Mouse (Mus musculus): ENCODE results near the gene Sfxn2. TPM values are rescaled to one million over a fixed set of nuclear protein-coding genes. Genes with fewer than 3 reads are reported as not detected.
A peak's percentile ranks its signal among the peaks of the same experiment; 100 is the strongest.

Gene Sfxn2
- total RNA-seq, 4 experiments from 2014 or later, result 7.3 to 9.2 (median 7.5) TPM

DNA sequence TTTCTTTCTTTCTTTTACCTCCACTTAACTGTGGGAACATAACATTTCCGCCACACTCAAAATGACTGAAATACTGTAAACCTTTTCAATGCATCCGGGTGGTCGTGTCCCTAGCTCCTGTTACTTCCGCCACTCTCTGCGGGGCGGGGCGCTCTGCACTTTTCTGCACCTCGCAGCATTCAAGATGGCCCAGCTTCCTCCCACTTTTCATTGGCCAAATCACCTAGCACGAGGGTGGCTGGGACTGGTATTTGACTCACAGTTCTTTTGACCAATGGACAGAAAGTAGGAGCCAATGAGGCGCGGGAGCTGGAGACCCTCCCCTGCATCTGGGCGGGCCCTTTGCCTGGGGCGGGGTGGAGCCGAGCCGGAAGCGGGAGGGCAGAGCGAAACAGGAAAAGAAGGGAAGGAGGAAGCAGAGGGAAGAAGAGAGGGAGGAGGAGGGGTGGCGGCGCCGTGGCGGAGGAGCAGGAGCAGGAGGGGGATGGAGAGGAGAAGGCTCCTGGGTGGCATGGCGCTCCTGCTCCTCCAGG, 25.6 kb downstream of the Sfxn2 start, which contains the start of gene Wbp1l:
Wbp1l (plus strand) TSS at position 365 of the 533 bp plus-strand sequence.
- DNase-seq (ENCODE audit: low spot score in 2 of 2), result peak; percentile 98 to 99

DNA sequence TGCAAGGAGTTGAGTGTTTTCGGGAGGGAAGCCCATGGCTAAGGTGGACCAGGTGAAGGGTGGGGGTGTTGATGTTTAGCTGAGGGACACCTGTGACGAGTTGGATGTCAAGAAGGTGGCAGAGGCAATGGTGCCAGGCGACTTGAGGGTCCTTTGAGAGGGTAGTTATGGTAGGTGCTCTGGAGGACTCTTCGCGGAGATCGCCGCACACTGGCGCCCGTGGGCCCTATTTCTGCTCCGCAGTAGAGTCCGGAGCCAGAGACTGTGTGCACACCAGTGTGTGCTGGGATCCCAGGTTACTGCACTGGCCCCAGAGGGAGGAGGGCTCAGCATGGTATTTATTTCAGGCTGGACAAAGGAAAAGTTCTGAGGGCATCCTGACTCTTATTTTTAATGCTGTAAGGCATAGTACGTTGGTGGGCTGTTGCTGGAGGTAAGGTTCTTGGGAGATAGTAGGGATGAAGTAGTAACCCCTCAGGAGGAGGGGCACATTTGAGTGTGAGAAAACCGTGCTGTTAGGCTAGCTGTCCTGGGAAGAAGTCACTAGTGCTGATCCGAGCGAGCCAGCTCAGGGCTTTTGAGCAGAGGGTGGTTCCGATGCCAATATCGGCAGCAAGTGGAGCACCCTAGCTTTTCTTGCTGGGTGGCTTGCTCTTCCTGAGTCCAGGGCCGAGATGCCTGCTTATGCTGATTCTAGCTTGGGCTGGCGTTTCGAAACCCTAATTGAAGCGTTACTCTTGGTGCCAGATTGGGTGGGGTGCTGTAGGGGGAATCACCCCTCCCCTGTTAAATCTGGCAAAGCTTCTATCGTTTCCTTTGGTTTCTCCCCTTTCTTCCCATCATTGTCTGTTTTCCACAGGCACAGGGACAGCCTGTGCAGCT, 26.5 kb downstream of the Sfxn2 start:
- peak in 1 of 2 experiments; percentile 17 for DNase-seq (ENCODE audit: low spot score in 2 of 2)

DNA sequence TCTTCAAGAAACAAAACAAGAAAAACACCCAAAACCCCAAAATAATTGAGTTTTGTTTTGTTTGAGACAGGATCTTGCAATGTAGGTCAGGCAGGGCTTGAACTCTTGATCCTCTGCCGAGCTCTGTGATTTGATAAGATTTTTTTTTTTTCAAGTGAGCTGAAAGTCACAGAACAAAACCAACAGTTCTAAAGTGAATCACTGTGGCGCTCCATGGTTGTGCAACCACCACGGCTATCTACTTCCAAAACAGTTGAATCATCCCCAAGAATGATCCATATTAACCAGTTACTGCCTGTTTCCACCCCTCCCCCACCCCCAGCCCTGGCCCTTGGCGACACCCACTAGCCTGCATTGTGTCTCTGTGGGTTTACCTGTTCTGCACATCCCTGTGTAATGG, 27.2 kb downstream of the Sfxn2 start:
- no peak for DNase-seq (ENCODE audit: low spot score in 2 of 2)

DNA sequence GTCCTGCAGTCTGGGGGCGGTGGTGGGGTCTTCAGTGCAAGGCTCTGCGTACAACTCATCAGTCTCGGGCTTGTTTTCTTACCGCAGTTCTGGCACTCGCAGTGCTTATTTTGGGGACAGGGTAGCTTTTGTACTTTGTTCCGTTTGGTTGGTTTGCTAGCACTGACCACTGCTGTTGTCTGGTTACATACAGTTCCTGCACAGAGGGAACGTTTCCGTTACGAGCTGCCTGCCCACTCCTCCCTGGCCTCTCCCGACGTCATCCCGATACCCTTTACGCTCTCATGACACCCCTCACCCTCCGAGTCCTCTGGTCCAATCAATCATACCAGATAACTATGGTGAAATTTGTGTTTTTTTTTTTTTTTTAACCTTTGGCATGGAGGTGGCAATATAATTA, 28.3 kb downstream of the Sfxn2 start:
- DNase-seq (ENCODE audit: low spot score in 2 of 2), result no peak

DNA sequence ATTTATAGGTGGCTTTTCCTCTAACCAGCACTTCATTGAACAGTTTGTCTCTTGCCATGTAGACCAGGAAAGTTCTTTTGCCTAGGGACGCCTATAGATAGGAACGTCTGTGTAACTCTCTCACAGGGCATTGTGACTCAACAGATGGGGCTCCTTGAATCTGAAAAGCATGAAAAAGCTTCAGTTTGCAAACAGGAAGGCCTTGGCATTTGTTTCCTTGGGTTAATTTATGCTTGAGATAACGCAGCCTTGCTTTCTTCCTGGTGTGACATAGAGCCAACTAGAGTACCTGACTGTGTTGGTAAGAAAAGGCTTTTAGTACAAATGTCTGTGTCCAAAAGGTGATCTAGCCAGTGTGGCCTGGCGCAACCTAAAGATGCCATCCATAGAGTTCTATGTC, 29.2 kb downstream of the Sfxn2 start:
- DNase-seq (ENCODE audit: low spot score in 2 of 2), result no peak

DNA sequence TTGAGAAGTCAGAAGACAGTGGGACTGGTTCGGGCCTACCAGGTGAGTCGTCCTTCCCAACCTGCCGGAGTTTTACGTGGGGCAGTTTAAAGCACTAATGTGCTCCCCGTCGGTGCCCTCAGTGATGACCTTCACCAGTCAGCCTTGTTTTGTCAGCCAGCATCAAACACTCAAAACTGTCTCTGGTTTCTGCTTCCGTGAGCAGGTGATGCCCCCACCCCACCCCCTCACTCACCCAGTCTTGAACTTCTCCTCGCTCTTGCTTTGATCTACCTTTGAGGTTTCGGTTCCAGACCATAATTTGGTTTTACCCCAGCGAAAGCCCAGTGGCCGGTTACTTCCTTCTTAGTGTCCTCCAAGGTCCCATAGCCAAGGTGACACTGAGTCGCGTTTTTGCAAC, 33.6 kb downstream of the Sfxn2 start:
- no peak for DNase-seq (ENCODE audit: low spot score in 2 of 2)

DNA sequence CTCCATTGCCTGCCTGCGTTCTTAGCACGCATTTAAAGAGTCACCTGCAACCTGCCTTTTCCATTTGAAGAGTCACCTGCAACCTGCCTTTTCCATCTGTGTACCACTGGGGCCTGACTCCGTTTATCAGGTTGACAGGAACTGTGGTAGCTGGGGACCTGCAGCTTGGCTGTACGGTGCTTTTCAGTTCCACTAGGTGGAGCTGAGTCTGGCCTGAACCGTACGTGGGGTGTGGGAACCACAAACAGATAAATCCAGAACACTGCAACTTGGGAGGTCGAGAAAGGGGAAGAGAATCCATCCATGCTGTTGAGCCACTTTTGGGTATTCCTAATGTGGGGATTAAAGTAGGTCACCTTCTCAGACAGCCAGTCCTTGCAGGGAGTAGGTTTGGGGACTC, 34.3 kb downstream of the Sfxn2 start:
- no peak for DNase-seq (ENCODE audit: low spot score in 2 of 2)

DNA sequence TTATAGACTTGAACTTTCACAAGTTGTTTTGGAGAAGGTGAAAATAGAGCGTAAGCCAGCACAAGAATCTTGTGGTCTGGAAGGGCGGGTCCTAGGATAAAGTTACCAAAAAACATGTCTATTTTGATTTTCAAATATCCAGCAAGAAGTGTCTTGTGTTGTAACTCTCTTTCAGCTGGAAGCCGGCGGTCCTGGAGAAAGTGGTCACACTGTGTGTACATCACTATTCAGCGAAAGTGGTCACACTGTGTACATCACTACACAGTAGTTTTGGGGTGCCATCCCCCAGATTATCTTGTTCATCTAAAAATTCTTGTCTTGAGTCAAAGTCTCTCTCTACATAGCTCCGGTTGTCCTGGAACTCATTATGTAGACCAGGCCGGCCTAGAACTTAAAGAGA, 35.0 kb downstream of the Sfxn2 start:
- DNase-seq (ENCODE audit: low spot score in 2 of 2), result no peak

DNA sequence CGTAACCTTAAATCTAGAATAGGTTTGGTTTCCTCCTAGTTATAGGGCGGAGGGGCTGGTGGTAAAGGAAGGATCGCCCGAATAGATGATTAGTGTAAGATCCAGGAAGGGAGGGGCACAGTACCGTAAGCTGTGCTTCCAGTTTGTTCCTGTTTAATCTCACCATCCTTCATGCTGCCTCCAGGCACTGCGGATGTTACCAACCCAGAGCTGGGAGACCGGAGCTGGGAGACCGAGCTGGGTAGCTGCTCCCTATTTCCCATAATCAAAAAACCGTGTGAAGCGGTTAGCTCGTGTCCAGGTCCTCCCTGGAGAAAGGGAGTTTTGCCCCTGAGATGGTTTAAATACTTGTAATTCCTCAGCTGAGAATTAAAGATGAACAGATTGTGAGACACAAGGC, 43.2 kb downstream of the Sfxn2 start:
- DNase-seq (ENCODE audit: low spot score in 2 of 2), result no peak

DNA sequence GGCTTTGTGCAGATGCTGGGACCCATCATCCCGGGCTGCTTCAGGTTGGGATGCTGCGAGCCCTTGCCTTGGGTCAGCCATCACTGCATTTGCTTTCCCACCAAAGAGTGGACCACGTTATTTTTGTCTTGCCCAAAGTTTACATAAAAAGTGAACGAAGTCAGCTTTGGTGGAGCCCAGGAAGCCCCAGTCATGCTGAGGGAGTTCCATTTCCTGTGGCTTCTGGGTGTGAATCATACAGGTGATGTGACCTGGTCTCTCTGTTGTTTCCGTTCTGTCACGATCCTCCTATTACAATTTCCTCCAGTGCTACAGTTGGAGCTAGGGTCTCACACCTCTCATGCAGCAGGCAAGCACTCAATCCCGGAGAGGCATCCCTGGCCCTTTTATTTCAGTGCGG, 44.2 kb downstream of the Sfxn2 start:
- no peak for DNase-seq (ENCODE audit: low spot score in 2 of 2)

DNA sequence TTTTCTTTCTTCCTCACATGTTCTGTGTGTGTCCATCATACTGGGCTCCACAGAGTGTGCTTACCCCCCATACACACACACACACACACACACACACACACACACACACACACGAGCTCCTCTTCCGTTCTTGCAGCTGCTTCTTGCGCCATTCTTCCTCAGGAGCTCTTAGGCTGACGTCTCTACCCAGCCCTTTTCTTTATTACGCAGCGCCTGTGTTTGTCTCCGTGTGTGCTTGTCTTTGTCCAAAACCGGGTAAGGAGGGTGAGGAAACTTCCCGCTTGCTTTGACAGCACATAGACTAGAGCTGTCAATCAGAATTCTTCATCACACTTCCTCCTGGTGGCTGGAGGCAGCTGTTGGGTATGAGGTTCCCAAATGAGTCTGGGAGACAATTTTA, 45.2 kb downstream of the Sfxn2 start:
- no peak for DNase-seq (ENCODE audit: low spot score in 2 of 2)

DNA sequence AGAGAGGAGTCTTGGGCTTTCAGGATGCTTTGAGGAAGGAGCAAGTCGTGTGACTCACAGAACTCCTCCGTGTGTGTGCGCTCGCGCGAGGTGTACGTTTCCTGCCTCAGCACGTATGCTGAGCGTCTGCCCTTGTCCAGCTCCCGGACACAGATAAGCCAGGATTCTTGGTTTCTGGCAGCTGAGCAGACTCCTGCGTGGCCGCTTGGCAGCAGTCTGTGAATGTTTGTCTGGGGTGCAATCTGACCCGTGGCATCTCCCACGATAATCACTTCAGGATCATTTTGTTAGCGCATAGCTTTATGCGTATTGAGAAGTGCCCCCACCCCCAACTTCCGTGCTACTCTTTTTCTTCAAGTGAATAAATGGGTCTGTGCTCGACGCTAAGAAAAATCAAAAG, 45.8 kb downstream of the Sfxn2 start:
- DNase-seq (ENCODE audit: low spot score in 2 of 2), result no peak

DNA sequence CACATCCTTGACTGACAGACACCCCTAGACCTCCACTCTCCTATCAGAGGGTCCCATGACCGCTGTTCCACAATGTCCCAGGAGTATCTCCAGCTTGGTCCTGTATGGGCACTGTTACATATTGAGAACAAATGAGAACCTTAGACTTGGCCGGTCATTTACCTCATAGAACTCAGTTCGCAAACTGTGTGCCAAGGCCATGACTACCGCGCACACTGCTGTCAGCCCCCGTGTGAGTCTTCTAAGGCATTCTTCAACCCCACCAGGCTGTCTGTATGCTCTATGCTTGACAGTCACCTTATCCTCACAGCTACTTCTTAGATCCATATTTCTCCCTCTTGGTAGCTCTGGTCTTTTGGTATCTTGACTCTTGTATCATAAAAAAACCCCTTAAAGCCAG, 46.4 kb downstream of the Sfxn2 start:
- DNase-seq (ENCODE audit: low spot score in 2 of 2), result no peak

DNA sequence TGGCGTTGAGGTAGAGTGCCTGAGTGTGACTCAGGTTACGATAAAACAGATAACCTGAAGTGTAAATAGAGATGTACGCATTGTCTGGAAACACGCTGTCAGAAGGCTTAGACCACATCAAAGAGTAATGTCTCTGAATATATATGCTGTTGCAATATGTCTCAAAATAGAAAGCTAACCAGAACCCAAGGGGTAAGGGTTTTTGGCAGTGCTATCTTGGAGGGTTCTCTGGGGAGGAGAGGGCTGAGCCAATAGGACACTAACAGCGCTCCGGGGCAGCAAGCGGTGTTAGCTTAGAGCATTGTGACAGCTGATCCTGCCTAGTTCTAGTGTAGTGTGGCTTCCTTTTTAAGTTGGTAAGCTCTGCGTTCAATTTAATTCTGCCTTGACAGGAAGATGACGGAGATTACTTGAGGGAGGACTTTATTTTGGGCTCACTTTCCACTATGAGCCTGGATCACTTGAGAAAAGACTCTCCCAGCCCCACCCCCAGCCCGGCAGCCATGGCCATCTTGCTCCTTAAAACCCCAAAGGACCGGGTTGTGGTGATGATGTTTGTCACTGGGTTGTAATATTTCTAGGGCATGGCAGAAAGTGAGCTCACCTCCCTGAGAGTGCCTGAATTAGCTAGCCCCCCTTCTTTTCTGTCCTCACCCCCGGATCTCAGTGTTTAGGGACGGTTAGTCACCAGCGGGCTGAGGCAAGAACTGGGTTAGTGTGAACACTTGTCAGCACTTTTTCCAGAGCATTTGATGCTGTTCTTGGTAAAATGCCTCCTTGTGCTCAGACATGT, 47.0 kb downstream of the Sfxn2 start:
- no peak for DNase-seq (ENCODE audit: low spot score in 2 of 2)

DNA sequence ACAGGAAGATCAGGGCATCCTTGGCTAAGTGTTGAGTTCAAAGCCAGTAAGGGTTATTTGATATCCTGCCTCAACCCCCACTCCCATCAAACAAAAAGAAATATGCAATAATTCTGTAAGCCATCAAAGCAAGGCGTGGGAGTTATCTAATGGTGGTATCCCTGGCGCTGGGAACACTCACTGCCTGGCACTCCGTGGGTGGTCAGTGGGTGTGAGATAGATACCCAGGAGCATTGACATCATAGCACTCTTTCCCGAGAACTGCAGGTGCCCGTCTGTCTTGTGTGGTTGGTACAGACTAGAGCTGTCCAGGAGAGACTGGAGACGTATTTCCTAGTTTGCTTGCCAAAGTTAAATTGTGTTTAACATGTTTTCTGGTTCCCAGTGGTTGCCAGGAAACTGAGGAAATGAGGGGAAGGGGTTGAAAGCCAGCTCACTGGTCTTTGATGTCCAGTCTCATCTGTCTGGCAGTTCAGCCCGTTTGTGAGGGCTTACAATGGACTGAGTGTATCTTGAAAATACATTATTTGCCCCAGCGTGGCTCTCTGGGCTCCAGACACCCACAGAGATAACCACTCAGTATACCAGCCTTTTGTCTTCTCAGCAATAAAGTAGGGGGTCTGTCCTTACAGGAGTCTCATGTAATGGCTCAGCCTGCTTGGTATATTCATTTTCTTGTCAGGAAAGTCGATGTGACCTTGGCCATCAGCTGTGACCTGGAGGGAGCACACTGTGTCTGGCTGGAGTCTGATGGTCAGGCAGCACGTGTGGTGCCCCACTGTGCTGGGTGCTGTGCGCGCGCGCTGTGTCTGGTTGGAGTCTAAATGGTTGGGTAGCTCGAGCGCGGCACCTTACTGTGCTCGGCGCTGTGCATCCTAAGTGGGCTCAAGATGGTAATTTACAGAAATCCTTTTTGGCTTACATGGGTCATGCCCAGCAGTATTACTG, 48.3 kb downstream of the Sfxn2 start:
- DNase-seq (ENCODE audit: low spot score in 2 of 2), result no peak

DNA sequence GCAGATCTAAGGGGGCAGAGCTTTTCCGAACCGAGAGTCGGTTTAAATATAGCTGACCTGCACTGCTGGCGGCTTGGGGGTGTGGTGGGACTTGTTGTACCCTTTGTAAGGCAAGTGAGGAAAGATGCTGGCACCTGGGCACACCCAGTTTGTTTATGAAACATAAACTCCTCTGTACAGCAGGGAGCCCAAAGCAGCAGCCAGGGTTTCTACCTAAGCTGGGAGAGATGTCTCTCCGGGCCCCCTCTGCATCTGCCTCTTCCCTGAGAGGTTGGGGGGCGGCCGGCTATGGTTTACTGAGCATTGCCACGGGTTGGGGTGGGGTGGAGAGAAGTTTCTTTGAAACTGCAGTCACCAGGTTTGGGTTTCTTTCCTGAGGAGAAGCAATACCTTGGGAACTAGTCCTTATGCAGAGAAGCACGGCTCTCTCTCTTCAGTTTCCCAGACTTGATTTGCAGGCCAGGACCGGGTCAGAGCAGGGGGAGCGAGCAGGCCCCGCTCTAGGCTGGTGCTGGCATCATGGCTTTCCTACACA, 49.6 kb downstream of the Sfxn2 start:
- no peak for DNase-seq (ENCODE audit: low spot score in 2 of 2)

DNA sequence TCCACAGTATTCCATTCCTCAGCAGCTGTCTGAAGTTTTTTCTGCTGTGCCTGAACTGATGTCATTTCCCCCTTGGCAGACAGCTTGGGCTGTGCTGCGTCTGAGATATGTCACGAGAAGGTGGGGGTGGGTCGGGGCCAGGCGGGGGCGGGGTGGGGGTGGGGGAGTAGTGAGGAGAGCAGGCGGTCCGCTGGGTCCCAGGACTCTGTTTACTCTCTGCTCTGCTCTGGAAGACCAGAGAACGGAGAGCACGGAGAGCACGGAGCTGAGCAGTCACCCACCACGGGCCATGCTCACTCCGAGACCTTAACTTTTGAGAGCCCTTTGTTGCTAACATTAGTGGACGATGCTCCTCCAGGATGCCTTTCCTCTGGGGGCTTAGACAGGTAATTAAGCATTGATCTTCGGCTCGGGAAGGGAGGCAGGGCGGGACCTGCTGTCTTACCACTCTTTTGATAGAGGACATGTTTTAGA, 50.1 kb downstream of the Sfxn2 start:
- no peak for DNase-seq (ENCODE audit: low spot score in 2 of 2)

DNA sequence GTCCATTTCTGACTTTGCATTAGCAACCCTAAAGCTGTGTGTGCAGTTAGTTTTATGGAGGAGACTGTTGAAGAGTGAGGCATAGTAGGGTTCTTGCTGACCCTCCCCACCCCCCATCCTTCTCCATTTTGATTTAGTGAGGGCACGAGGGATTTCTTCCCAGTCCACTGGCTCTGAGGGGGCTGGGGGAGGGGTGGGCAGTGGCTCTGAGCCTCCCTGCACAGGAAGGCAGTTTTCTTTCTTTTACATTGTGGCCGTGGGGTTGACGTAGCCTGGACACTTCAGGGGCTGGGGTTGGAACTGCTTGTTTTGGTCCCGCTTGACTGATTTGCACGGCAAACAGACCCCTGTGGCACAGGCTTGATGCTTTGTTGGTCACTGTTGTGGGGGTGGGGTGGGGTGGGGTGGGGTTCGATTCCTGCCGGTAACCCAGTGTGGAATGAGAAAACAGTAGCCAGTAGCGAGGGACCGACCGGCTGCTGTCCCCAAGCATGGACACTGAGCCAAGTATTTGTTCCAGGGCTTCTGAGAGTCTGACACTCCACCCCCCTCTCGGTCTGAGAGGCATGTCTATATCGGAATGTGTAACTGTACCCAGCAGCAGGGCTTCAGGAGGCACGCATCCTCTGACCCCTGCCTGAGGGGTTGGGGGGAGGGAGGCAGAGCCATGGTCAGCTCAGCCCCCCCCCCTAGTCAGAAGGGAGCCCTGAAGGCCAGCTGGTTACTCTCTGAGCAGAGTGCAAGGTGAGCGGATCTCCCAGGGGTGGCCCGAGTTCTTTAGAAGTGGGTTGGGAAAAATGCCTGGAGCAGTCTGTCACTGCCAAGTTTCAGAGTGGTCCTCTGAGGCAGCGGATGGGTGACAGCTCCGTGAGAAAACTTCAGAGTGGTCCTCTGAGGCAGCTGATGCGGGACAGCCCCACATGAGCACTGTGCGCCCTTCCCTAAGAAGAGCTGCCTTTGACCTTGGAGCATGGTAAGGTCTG, 50.9 kb downstream of the Sfxn2 start:
- DNase-seq (ENCODE audit: low spot score in 2 of 2), result no peak

DNA sequence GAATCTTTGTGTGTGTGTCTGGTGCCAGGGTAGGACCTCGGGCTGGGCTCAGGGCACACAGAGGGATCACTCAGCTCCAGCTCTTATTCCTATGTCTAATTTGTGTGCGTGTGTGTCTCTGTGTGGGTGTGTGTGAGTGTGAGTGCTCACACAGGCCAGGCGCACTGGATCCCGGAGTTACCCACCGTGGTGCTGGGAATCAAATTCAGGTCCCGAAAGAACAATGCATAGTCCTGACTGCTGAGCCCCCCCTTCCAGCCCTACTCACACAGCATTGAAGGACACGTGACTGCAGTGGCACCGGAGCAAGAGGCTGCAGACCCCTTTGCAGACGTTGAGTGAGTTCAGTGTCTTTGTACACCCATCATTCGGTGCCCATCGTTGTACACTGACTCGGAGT, 51.9 kb downstream of the Sfxn2 start:
- no peak for DNase-seq (ENCODE audit: low spot score in 2 of 2)

DNA sequence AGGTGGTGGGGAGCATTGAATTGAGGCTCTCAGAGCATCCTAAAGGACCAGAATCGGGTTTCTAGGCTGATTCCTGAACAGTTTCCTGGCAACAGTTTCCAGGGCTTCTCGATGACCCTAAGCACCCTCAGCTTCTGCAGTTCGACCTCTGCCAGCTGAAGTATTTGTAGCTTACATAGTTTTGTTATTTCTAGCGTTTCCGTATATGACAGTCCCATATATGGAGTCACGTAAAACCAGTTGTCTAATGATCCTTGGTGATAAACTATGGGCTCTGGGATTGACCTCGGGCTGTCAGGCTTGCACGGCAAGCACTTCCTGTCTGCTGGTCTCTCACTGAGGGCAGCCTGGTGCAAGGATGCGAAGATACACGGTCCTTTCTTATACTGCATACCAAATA, 52.4 kb downstream of the Sfxn2 start:
- no peak for DNase-seq (ENCODE audit: low spot score in 2 of 2)

Measured in layer of hippocampus, adult 8-10 months (tissue).